24 mouse cellular contexts compared by ENCODE assay signal in genomic region chr1:81132007-81132712, GRCm38 (mm10). TPM values are rescaled to one million over a fixed set of nuclear protein-coding genes. Genes with fewer than 3 reads are reported as not detected.
DNase-seq lines count a peak whose midpoint lies in the region; ATAC-seq lines count a peak whose summit lies in the region.
"Had no signal": no experiment of that assay in that cellular context is flagged by ENCODE, and none has a peak within 500 bp of the region (broad histone marks: within the 10 kb centered on the region; RNA-seq: fewer than 3 reads in every experiment).

No protein-coding gene starts in this region.

- H3K4me1 ChIP-seq in hindbrain, embryonic 16.5 days (ENCODE audit: control insufficient read depth, insufficient read depth, low read depth, low read length), result no peaks in the 10 kb centered on the region; the same call in 1 of the 2 replicates
- H3K4me1 ChIP-seq in hindbrain, embryonic 12.5 days, result no peaks in the 10 kb centered on the region
- no peaks in the 10 kb centered on the region for H3K4me1 ChIP-seq in neural tube, embryonic 14.5 days (ENCODE audit: control insufficient read depth, insufficient read depth, low read length)
- H3K4me1 ChIP-seq in liver, embryonic 12.5 days, result no peaks in the 10 kb centered on the region
- H3K4me1 ChIP-seq: heart, embryonic 13.5 days; megakaryocyte, embryonic 14.5 days had no signal

- ATAC-seq in hindbrain, embryonic 16.5 days, result peak; percentile 50; the same call in 1 of the 2 replicates
- no peak for ATAC-seq in hindbrain, embryonic 12.5 days (ENCODE audit: low FRiP score)
- ATAC-seq in neural tube, embryonic 14.5 days (ENCODE audit: low read depth), result peak; percentile 73; the same call in 1 of the 2 replicates
- no peak for ATAC-seq in liver, embryonic 12.5 days
- ATAC-seq: inflammation-experienced regulatory T-cells, adult 6 months; liver, postnatal 0 days had no signal

- H3K4me2 ChIP-seq in hindbrain, embryonic 16.5 days (ENCODE audit: low read length), result no peak overlapping the region
- no peak overlapping the region for H3K4me2 ChIP-seq in hindbrain, embryonic 12.5 days (replicated peaks)
- H3K4me2 ChIP-seq in neural tube, embryonic 14.5 days (ENCODE audit: low read depth, low read length), result no peak overlapping the region
- H3K4me2 ChIP-seq in liver, embryonic 12.5 days, result no peak overlapping the region
- H3K4me2 ChIP-seq: heart, embryonic 13.5 days had no signal

- no peaks in the 10 kb centered on the region for H3K27me3 ChIP-seq in hindbrain, embryonic 16.5 days (replicated peaks; ENCODE audit: control insufficient read depth, insufficient read depth, low read length)
- H3K27me3 ChIP-seq in hindbrain, embryonic 12.5 days, result no peaks in the 10 kb centered on the region
- no peaks in the 10 kb centered on the region for H3K27me3 ChIP-seq in neural tube, embryonic 14.5 days (ENCODE audit: control insufficient read depth, insufficient read depth, low read length)
- H3K27me3 ChIP-seq in liver, embryonic 12.5 days (replicated peaks), result no peaks in the 10 kb centered on the region
- H3K27me3 ChIP-seq: heart, embryonic 13.5 days; megakaryocyte, embryonic 14.5 days had no signal

- WGBS in hindbrain, embryonic 16.5 days, result 61% methylated on average over 8 of the region's 8 CpGs
- WGBS in hindbrain, embryonic 12.5 days, result 76% methylated on average over 8 of the region's 8 CpGs
- WGBS in neural tube, embryonic 14.5 days, result 54% methylated on average over 8 of the region's 8 CpGs
- 70% methylated on average over 8 of the region's 8 CpGs for WGBS in liver, embryonic 12.5 days (ENCODE audit: insufficient replicate concordance)

- H3K27ac ChIP-seq in hindbrain, embryonic 16.5 days (ENCODE audit: low read depth, low read length), result no peak overlapping the region
- no peak overlapping the region for H3K27ac ChIP-seq in hindbrain, embryonic 12.5 days
- no peak overlapping the region; the same call in 1 of the 2 replicates for H3K27ac ChIP-seq in neural tube, embryonic 14.5 days (ENCODE audit: low read depth, low read length)
- no peak overlapping the region for H3K27ac ChIP-seq in liver, embryonic 12.5 days
- H3K27ac ChIP-seq: heart, embryonic 13.5 days had no signal

- H3K9ac ChIP-seq in hindbrain, embryonic 16.5 days (ENCODE audit: low read depth, low read length), result no peak overlapping the region
- H3K9ac ChIP-seq in hindbrain, embryonic 12.5 days, result no peak overlapping the region
- H3K9ac ChIP-seq in neural tube, embryonic 14.5 days (replicated peaks; ENCODE audit: low read depth, low read length), result no peak overlapping the region
- H3K9ac ChIP-seq in liver, embryonic 12.5 days, result no peak overlapping the region
- H3K9ac ChIP-seq: heart, embryonic 13.5 days; liver, postnatal 0 days had no signal

- H3K36me3 ChIP-seq in hindbrain, embryonic 16.5 days (ENCODE audit: control insufficient read depth, insufficient read depth, low read length), result no peaks in the 10 kb centered on the region
- no peaks in the 10 kb centered on the region for H3K36me3 ChIP-seq in hindbrain, embryonic 12.5 days
- H3K36me3 ChIP-seq in neural tube, embryonic 14.5 days (ENCODE audit: control insufficient read depth, insufficient read depth, low read length), result no peaks in the 10 kb centered on the region
- no peaks in the 10 kb centered on the region for H3K36me3 ChIP-seq in liver, embryonic 12.5 days
- H3K36me3 ChIP-seq: G1E; heart, embryonic 13.5 days had no signal

- no peaks in the 10 kb centered on the region for H3K9me3 ChIP-seq in hindbrain, embryonic 16.5 days (ENCODE audit: control insufficient read depth, low read length)
- H3K9me3 ChIP-seq in hindbrain, embryonic 12.5 days (replicated peaks), result no peaks in the 10 kb centered on the region
- H3K9me3 ChIP-seq in neural tube, embryonic 14.5 days (ENCODE audit: control insufficient read depth, low read length), result no peaks in the 10 kb centered on the region
- H3K9me3 ChIP-seq in liver, embryonic 12.5 days (replicated peaks), result no peaks in the 10 kb centered on the region
- H3K9me3 ChIP-seq: heart, embryonic 13.5 days; megakaryocyte, embryonic 14.5 days had no signal

- no peak overlapping the region for H3K4me3 ChIP-seq in hindbrain, embryonic 16.5 days (ENCODE audit: low read length)
- H3K4me3 ChIP-seq in hindbrain, embryonic 12.5 days, result no peak overlapping the region
- H3K4me3 ChIP-seq in neural tube, embryonic 14.5 days (ENCODE audit: low read depth, low read length), result no peak overlapping the region
- no peak overlapping the region for H3K4me3 ChIP-seq in liver, embryonic 12.5 days
- H3K4me3 ChIP-seq: erythroblast, embryonic 14.5 days; heart, embryonic 13.5 days had no signal

- peak; percentile 18 for DNase-seq in cerebellum, adult 11-12 months
- no peak for DNase-seq in cerebellum, postnatal 4 days (ENCODE audit: low spot score in 2 of 2)
- peak; percentile 30 for DNase-seq in cerebellum, adult 9-11 months
- DNase-seq in B cell, adult 2 months, result no peak
- DNase-seq: adrenal gland, postnatal 25 days; gastrocnemius, postnatal 10 days; heart, adult 11 months; kidney, adult 2 months; kidney, postnatal 14 days; liver; liver, postnatal 0 days; lung, postnatal 14 days; right cerebral cortex, postnatal 25 days; thymus, postnatal 4 days had no signal

RNA-seq across cellular contexts. Expression of gene Nyap2, which starts 55.4 kb away (rescaled TPM):
- polyA plus RNA-seq in hindbrain, embryonic 16.5 days (2015; fragmentation: Nextera tagmentation; extraction: Ambion mirVana), result 16.2 and 17.7 TPM in 2 replicates
- 5.3 and 5.7 TPM in 2 replicates for polyA plus RNA-seq in hindbrain, embryonic 12.5 days (2016; fragmentation: Nextera tagmentation; extraction: Ambion mirVana)
- polyA plus RNA-seq in neural tube, embryonic 14.5 days (2014; fragmentation: Nextera tagmentation; extraction: Ambion mirVana), result 39.3 and 45.7 TPM in 2 replicates
- polyA plus RNA-seq in liver, embryonic 12.5 days (2016; fragmentation: Nextera tagmentation; extraction: Ambion mirVana), result 0.05 TPM in 1 of 2 replicates, not detected in the other
- polyA plus RNA-seq: erythroblast, embryonic 14.5 days; G1E; inflammation-experienced regulatory T-cells, adult 6 months; liver, postnatal 0 days; spleen, adult 2 months had no signal

Comparison
In these comparisons a context has a peak if more than half of its experiments do, and no peak if none do; other contexts are left out.
1. DNase-seq: peak in cerebellum, adult 11-12 months (single experiment) and cerebellum, adult 9-11 months (single experiment); none in cerebellum, postnatal 4 days (0 of 2) and B cell, adult 2 months (0 of 2).
2. ATAC-seq: peak in hindbrain, embryonic 16.5 days (single experiment) and neural tube, embryonic 14.5 days (single experiment); none in hindbrain, embryonic 12.5 days (single experiment) and liver, embryonic 12.5 days (single experiment).